Mouse (Mus musculus): ENCODE data around the gene Edc3.

The Edc3 gene

DNA sequence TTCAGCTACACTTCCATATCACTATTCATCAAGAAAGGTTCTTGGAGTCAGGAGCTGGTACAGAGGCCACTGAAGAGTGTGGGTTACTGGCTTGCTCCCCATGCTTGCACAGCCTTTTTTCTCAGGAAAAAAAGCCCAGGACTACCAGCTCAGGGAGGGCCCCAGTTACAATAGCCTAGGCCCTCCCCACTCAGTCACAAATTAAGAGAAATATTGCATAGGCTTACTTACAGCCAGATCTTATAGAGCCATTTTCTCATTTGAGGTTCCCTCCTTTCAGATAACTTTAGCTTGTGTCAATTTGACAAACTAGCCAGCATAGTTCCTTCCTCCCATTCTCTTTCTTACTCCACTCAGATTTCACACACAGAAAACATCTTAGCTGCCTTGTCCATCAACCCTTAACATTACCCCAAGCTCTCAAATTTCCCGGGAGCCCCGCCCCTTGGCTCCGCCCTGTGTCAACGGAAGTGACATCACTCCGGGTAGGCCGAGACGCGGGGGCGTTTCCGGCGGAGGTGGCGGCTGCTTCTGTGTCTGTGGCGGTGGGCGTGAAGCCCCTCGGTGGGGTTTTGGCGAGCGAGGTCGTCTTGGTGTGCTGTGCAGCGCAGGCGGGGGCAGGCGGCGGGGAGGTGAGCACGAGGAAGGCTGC is at the start of gene Edc3:
Edc3 (plus strand) TSS at position 473 of the 652 bp plus-strand sequence.
- peak; percentile 82 for DNase-seq (ENCODE audit: low spot score)

DNA sequence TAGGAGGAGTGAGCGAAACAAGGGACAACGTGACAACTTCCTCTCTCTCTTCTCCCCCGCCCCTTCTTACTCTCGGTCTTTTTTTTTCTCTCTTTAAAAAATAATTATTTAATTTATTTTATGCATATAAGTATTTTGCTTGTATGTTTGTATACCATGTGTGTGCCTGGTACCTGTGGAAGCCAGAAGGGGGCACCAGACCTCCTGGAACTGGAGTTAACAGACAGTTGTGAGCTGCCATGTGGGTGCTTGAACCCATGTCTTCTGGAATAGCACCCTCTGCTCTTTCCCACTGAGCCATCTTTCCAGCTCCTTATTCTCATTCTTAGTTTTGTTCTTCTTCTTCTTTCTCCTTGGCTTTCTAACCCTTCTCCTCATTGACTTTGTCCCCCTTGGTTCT is 49.4 kb upstream of the Edc3 start:
- no peak for DNase-seq (ENCODE audit: low spot score)

DNA sequence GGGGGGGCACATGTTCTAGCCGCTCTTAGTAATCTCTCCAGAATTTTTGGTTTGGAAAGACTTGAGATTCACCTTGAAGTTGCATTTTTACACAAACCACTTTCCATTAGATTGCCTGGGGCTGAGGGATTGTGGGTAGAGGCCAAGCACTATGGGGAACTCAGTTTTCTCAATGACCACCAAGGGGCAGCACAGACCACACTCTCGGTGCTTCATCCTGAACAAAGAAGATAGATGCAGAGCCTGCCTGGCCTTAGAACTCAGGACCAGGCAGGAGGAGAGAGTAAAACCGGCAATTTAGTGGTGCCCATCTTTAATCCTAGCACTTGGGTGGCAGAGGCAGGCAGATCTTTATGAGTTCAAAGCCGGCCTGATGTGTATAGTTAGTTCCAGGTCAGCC is 48.6 kb upstream of the Edc3 start:
- DNase-seq (ENCODE audit: low spot score): no peak

DNA sequence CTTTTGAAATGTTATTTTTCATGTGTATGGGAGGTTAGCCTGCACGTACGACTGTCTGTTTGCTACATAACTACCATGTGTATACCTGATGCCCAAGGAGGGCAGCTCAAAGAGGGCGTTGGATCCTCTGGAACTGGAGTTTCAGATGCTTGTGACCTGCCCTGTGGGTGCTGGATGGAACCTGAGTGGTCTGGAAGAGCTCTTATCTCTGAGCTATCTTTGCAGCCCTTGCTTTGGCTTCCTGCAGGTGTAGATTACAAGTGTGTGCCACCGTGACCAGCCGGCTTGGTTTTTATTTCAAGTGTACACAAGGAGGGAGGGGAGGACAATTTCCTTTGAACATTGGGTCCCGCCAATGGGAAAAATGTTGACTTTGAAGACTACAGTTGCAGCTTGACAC is 47.8 kb upstream of the Edc3 start:
- no peak for DNase-seq (ENCODE audit: low spot score)

DNA sequence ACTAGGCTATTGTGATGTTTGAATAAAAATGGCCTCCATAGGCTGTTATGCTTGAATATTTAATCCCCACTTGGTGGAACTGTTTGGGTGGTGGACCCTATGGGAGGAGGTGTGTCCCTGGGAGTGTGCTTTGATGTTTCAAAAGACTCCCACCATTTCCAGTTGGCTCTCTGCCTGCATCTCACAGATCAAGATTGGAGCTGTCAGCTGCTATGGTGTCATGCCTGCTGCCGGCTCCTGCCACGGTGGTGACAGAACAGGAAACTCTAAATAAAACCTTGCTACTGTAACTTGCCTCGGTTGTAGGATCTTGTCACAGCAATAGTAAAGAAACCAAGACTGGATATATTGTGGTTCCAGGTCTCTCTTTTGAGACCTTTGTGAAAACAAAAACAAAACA is 46.8 kb upstream of the Edc3 start:
- DNase-seq (ENCODE audit: low spot score): no peak

DNA sequence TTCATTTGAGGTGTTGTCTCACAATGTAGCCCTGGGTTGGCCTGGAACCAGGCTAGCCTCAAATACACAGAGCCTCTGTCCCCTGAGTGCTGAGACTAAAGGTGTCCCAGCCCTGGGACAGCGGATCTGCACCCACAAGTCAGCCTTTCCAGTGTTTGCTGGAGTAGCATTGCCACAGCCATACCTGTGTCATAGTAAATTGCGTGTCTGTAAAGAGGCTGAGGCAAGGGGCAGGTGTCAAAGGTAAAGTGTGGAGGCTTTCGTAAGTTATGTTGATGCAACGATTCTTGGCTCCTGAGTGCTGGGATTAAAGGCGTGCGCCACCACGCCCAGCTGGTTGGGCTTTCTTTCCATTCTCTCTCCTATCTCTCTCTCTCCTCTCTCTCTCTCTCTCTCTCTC is 43.7 kb upstream of the Edc3 start:
- DNase-seq (ENCODE audit: low spot score): no peak

DNA sequence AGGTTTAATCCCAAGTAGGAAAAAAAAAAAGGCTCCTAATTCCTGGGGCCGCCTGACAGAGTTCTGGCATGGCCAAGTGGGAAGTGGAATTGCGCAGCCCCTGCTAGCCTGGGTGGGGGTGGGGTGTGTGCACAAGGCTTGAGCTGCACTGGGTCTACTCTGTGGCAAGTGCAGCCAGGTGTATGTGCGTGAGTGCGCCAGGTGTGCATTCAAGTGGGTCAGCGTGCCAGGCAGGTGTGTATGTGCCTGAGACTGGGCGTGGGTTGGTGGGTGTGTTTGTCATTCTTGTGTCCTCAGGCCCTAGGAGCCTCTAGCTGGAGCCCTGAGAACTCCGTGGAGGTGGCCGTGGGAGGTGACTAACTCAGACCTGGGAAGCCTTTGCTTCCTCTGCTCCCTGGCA is 41.8 kb upstream of the Edc3 start:
- no peak for DNase-seq (ENCODE audit: low spot score)

DNA sequence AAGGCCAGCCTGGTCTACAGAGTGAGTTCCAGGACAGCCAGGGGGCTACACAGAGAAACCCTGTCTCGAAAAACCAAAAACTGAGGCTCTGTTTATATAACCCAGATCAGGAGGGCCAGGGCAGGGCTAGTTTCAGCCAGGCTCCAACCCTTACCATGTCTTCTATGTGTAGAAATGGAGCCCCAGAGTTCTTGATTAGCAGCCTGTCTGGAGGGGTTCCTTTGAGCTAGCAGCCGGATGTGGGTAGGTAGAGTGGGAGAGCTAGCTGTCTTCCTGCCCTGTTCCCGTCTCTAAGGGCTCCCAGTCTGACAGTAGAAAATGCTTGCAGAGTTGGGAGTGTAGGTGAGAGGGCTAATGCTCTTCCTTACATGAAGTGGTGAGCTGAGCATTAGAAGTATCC is 41.2 kb upstream of the Edc3 start:
- DNase-seq (ENCODE audit: low spot score): no peak

DNA sequence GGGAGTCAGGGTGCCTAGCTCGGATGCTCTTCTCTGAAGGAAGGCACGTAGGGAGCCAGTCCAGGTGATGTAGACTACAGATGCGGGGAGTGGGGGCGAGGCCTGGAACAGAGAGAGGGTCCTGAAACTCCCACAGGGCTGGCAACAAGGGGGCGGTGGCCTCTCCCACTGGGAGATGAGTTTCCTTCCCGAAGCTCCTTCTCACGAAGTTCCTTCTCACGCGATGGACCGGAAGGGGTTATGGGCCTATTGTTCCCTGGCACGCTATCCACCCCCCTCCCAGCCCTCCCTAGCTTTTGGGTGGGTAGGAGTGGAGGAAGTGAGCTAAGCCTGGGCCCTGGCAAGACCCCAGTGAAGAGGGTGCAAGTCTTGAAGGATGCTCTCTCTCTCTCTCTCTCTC is 40.5 kb upstream of the Edc3 start:
- no peak for DNase-seq (ENCODE audit: low spot score)

DNA sequence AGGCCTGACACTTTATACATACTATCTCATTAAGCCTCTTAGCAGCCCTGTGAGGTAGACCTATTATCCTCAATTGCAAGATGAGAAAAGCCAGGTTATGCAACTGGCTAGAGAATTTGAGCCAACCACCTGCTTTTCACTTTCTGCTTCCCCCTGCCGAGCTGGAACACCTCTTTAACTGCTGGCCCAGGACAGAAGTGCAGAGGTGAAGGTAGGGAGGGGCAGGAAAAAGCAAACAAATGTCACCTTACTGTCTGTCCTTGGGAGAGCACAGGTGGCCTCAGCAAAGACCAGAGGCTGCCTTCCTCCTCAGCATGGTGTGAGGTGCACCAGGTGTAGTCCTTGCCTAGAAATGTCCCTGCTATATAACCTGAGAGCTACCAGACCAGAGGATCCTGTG is 40.1 kb upstream of the Edc3 start:
- no peak for DNase-seq (ENCODE audit: low spot score)

DNA sequence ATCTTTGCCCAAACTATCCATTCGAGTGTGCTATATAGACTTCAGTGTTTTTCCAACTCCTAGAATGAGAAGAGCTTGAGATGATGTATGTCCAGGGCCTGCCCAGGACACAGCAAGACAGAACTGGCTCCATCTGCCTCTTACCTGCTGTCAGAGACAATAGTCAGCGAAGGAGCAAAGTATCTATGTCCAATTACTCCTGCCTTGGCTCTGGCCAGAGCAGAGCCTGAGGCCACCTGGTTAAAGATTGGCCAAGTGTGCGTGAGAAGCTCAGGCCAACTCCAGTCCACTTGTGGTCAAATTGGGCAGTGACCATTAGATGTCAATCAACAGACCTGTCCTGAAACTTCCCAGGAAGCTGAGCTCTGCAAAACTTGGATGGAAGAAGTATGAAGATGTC is 38.8 kb upstream of the Edc3 start:
- DNase-seq (ENCODE audit: low spot score): no peak

DNA sequence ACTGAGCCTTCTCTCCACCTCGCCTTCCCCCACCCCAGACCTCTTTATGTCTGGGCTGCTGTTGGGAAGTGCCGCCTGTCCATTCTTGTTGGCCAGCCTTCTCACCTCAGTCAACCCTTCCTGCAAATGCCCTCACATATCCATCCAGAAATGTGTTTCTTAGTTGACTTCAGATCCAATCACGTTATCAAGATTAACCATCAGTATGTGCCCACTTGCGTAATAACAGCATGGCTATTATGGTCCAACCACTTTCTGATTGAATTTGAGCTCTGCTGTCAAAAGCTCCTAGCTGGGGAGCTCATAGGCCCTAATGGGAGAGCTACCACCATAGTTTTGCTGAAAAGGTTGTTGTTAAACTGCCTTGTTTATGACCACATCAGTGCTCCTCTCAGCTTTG is 37.3 kb upstream of the Edc3 start:
- no peak for DNase-seq (ENCODE audit: low spot score)

DNA sequence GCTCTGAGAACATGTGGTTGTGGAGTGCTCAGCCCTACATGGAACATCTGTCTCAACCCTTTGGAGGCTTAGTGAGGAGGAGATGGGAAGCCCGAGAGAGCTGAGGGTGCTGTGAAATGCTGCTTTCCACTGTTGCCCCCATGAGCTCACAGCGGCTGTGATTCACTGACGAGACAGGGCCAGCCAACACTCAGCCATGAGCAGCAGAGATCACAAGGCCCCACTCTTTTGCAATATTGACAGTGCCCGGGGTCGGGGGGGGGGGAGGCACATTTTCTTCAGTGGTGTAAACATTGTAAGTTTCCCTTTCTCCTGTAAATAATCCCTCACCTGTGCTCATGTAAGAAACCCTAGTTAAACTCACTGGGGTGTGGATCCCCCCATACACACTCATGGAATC is 36.8 kb upstream of the Edc3 start:
- no peak for DNase-seq (ENCODE audit: low spot score)

DNA sequence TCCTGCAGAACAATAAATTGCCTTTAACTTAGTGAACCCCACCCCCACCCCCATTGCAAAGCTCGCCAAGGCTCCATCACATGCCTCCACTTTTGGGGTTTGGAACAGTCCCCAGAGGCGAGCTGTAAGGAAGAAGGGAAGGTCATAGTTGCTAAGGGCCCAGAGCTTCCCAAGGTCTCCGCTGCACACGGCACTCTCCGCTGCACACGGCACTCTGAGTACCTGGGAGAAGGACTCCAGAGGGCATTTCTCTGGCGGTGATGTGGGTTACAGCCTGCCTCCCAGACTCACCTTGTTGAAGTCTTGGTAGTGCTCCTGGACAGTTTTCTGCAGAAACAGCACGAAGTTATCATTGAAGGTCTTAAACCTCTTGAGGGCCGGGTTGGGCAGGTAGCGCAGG is 26.9 kb upstream of the Edc3 start:
- DNase-seq (ENCODE audit: low spot score): no peak

DNA sequence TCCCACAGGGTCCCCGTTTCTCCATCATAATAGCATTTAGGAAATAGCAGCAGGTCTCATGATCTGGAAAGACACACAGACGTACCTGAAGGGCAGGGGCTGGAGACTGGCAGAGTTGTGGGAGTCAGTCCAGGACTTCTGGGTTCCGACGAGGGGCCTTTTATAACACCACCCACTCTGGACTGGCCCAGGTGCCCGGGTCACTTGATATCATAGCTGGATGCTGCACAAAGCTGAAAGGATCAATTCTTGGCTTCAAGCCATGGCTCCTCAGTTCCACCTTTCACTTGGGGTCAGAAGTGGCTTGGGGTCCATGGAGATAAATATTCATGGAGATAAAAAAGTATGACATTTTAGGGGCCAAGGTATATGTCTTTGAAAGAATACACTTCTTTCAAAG is 24.8 kb upstream of the Edc3 start, which contains the start of gene Cyp1a2:
Cyp1a2 (minus strand) TSS at position 184 of the 400 bp plus-strand sequence.
- no peak for DNase-seq (ENCODE audit: low spot score)

DNA sequence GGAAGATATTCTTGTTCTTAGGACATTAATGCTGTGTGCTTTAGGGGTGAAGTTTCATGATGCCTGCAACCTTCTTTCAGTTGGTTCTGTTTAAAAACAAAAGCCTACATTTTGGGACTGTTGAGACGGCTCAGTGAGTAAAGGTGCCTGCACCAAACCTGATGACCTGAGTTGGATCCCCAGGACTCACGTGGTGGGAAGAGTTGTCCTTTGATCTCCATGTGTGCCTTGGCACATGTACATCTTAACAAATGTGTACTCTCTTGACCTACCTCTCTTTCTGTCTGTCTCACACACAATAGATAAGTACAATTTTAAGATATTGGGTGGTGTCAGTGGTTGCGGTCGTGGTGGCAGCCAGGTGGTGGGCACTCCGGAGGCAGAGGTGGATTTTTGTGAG is 22.3 kb upstream of the Edc3 start:
- DNase-seq (ENCODE audit: low spot score): no peak

DNA sequence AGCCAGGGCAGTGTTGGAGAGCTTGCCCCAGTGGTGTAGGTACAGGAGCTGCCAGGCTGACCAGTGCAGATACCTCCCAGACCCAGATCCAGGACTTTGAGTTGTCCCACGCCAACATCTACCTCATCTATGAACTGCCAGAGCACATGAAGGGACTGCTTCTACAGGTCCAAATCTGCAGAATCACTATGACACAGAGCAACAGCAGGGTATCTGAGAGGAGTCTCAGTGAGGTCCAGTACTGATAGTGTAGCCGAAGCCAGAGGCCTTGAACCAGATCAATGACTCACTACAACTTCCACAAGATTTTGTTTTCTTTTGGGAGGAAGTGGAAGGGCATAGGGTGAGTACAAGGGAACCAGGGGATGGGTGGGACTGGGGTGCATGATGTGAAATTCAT is 20.6 kb upstream of the Edc3 start, which contains the start of gene Cyp1a1:
Cyp1a1 (plus strand) TSS at position 178 of the 400 bp plus-strand sequence.
- DNase-seq (ENCODE audit: low spot score): no peak

DNA sequence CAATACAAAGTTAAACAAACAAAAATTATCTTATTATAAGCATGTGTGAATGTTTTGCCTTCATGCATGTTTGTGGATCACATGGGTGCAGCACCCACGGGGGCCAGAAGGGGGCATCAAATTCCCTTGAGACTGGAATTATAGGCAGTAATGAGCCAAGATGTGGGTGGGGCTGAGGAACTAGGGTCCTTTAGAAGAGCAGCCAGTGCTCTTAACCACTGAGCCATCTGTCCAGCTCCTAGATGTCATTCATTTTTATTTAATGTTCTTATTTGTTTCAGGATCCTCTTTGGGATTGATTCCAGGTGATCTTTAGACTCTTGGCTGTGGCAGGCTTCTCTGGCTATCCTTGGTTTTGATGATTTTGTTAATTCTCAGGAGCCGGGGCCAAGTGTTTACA is 20.2 kb upstream of the Edc3 start:
- DNase-seq (ENCODE audit: low spot score): peak; percentile 15

DNA sequence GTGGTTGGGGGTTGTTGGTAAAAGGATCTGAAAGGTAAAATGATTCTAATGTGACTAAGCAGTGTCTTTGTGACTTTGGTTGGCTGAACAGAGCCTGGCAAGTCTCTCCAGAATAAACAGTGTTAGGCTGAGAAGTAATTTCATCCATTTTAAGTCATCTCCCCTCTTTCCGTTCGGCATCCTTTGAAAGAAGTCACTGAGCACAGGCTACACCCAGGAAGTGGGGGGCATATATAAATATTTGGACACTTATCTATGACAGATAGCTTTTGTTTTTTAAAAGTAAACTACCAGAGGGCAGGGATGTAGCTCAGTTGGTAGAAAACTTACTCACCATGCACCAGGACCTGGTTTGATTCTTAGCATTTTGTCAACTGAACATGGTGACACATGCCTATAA is 19.7 kb upstream of the Edc3 start:
- no peak for DNase-seq (ENCODE audit: low spot score)

DNA sequence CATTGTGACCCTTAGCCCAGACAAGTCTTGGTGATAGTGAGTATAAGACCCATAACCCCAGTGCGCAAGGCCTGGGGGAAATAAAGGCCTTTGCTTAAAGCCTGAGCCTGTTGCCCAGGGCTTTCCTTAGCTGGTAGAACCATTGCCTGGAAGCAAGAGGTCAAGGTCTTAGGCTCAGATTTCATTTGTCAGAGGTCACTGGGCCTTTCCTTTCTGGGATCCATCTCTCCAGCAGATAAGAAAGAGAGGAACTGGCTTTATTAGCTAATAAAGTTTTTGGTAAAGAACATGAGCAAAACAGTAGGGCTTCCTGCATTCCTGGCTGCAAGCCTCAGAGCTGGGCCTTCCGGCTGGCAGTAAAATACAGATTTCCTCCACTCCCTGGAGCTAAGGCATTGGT is 14.2 kb upstream of the Edc3 start:
- no peak for DNase-seq (ENCODE audit: low spot score)

DNA sequence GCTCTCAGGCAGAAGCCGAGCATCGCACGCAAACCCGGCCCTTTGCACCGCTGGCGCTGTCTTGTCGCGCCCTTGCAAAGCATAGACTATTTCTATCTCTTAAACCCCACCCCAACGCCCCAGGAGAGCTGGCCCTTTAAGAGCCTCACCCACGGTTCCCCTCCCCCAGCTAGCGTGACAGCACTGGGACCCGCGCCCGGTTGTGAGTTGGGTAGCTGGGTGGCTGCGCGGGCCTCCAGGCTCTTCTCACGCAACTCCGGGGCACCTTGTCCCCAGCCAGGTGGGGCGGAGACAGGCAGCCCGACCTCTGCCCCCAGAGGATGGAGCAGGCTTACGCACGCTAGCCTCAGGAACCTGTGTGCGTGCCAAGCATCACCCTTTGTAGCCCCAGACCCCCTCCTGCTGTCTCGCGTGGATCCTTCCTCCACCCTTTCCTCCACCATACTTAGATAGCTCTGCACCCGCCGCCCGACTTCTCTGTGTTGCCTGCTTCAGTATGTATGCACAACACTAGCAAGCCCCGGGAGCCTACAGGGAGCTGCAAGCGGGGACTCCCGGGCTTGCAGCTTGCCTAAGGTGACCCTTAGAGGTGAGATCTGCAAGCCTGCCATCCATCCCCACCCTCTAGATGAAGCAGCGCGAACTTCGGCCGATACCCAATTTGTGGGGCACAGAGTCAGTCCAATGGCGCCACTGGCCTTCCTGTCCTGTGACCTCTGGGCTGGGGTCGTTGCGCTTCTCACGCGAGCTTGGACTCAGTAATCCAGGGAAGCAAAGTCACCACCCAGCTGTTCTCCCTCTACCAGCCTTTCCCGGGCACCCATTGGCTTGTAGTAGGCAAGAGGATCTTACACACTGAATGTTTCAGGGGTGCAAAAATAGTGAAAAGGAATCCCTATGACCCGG is 11.7 kb upstream of the Edc3 start:
- no peak for DNase-seq (ENCODE audit: low spot score)

DNA sequence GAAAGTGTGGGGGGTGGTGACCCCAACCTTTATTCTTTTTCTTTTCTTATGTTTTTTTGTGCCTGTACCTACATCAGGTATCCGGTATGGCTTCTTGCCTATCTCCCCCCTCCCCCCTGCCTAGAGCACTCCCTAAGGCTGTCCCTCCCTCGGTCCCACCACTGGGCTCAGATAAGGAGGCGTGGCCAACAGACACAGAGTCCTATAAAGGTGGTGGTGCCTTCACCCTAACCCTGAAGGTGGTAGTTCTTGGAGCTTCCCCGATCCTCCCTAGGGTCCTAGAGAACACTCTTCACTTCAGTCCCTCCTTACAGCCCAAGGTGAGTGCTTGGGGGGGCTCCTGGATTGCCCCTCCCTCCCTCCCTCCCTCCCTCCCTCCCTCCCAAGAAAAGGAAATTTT is 11.0 kb upstream of the Edc3 start:
- no peak for DNase-seq (ENCODE audit: low spot score)

DNA sequence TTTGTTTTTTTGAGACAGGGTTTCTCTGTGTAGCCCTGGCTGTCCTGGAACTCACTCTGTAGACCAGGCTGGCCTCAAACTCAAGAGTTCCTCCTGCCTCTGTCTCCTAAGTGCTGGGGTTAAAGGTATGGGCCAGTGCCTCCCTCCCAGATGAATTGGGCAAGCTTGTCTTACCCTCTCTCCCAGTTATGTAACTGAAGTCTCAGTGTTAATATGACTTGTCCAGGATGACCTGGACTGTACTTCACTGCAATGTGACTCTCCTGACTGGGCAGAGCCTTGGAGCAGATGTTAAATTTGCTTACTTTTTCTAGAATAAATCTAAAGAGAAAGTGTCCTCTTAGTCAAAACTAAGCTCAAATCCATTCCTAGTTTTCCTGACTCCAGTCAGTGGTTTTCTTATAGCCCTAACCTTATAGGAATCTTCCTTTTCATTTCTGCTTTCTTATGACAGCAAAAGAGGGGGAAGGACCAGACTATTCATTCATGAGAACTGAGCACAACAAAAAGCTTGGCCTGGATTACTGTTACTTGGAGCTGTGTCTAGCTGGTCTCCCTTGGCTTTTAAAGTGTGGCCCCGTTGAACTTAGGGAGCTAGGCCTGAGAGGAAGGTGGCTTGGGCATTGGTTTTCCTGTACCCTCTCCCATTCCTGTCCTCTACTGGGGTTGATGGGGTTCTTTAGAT is 9.7 kb upstream of the Edc3 start:
- DNase-seq (ENCODE audit: low spot score): no peak
